15 mouse cellular contexts compared by ENCODE assay signal in the genomic region with DNA sequence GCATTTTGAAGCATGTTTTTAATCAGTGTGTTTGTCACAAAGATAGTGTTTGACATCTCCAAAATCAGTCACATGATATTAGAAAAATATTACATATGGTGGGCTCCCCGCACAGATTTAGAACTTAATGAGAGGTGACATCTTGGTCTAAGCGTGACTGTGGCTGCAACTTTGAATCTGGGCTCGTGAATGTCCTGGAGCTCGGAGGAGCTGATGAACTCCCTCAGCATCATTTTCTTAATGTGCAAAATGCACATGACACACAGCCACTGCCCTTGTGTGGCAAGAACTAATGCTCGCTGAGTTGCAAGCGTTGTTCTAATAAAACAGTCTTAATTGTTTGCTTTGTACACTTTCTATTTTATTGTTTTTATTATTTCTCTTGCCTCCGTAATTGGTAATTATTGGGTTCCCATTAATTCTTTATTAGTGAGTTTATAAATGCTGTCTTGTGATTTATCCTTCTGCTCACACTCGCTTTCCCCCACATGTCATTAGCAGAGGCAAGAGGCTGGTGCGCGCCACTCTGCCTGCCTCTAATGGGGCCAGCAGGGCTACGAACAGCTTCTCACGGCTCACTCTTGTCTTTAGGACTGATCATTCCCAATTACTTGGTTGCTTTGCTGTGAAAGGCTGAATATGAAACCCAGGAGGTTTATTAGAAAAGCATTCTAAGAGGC.
"Had no signal": no experiment of that assay in that cellular context is flagged by ENCODE, and none has a peak within 500 bp of the region (broad histone marks: within the 10 kb centered on the region; RNA-seq: fewer than 3 reads in every experiment).

No protein-coding gene starts in this region.

- ATAC-seq: lung, postnatal 0 days; midbrain, embryonic 15.5 days had no signal

- H3K4me3 ChIP-seq: liver, embryonic 15.5 days; midbrain, embryonic 15.5 days had no signal

- H3K27ac ChIP-seq: kidney, postnatal 0 days; liver, embryonic 15.5 days; midbrain, embryonic 15.5 days had no signal

- DNase-seq: kidney, adult 11 months; kidney, adult 9 months; kidney, postnatal 36 days; layer of hippocampus, adult 9-11 months; layer of hippocampus, postnatal 36 days; lung, adult 2 months; lung, postnatal 36 days; right cerebral cortex, postnatal 14 days; thymus, adult 18-20 months; thymus, postnatal 36 days had no signal

- H3K9ac ChIP-seq: liver, embryonic 15.5 days; midbrain, embryonic 15.5 days had no signal

- H3K9me3 ChIP-seq: liver, embryonic 15.5 days; midbrain, embryonic 15.5 days had no signal

- H3K36me3 ChIP-seq: liver, embryonic 15.5 days; midbrain, embryonic 15.5 days had no signal

- H3K4me1 ChIP-seq: liver, embryonic 15.5 days; midbrain, embryonic 15.5 days had no signal

- H3K4me2 ChIP-seq: liver, embryonic 11.5 days; liver, embryonic 15.5 days; midbrain, embryonic 15.5 days had no signal

- H3K27me3 ChIP-seq: liver, embryonic 15.5 days; midbrain, embryonic 15.5 days had no signal
